ENCODE assay signal across 14 mouse cellular contexts in genomic region chr3:9913357-9913756, GRCm38 (mm10).
"Had no signal": no experiment of that assay in that cellular context is flagged by ENCODE, and none has a peak within 500 bp of the region (broad histone marks: within the 10 kb centered on the region; RNA-seq: fewer than 3 reads in every experiment).

No protein-coding gene starts in this region.

- DNase-seq: lung, adult 18-20 months; lung, embryonic 14.5 days; lung, postnatal 10 days; lung, postnatal 4 days; retina, postnatal 1 day; right cerebral cortex, adult 18-20 months; right cerebral cortex, postnatal 25 days; right cerebral cortex, postnatal 4 days; spleen, adult 18-20 months; thymus, adult 18-20 months; thymus, postnatal 14 days; thymus, postnatal 36 days had no signal

- ATAC-seq: midbrain, embryonic 13.5 days; midbrain, embryonic 15.5 days had no signal
